Mouse (Mus musculus) central nervous system, embryonic 11.5 days (tissue): Measurements from ENCODE around the gene Usp31. TPM values are rescaled to one million over a fixed set of nuclear protein-coding genes. Genes with fewer than 3 reads are reported as not detected.

Experiments
- polyA plus RNA-seq: library from polyadenylated mRNA; depleted of rRNA; stranded (reverse); fragments of >200 nt; gene quantifications from 2 replicates; pipeline ENCODE4 v1.2.3, GENCODE M21; 2012; rRNA removed

The Usp31 gene
- polyA plus RNA-seq: 7.9 and 8.8 TPM in 2 replicates

GRCm38 (mm10) chr7:121707073-121707667 lies at the start of gene Usp31:
Gene Usp31, minus strand, starts transcription at chr7:121707253.

DNA sequence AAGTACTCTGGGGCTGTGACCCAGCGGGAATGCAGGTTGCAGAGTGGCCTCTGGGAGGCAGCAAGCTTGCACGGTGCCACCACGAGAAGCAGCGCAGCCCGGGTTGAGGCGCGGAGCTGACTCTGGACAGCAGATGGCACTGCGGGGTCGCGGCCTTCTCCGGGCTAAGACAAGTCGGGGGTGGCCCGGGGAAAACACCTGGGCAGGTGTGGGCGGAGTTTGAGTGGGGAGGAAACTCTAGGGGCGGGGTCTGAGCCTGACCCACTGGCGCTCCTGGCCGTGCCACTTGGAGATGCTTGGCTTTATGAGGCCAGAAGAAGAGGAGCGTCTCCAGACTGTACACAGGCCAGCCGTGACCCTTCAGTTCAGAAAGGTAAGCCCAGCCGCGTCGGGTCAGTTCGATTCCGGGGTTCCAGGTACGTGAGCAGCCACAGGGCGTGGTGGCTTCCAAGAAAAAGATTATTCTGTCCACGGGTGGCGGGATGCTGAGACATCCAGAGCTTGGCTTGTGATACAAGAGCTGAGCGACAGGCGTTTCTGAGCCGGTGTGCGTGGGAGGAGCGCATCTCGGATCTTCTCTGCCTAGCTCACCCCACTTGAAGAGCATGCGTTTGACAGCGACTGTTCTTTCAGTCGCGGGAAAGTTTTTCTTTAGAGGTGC lies 27.2 kb upstream of the Usp31 start, which contains the start of gene Scnn1g:
Scnn1g (plus strand) TSS at position 309 of the 661 bp plus-strand sequence.

Other genes starting within 250 kb of the Usp31 start
- gene Scnn1g, start 27.2 kb upstream of the Usp31 start, polyA plus RNA-seq: 0.02 and 0.16 TPM in 2 replicates
- 0.19 TPM in 1 of 2 replicates, not detected in the other for gene Scnn1b, start 157.8 kb upstream of the Usp31 start, polyA plus RNA-seq